Mouse (Mus musculus) hindbrain, embryonic 10.5 days (tissue): ENCODE results near the gene C1ql2. TPM values are rescaled to one million over a fixed set of nuclear protein-coding genes. Genes with fewer than 3 reads are reported as not detected.

Source experiments
- DNase-seq: peaks from one replicate; pipeline ENCODE4 v3.0.0-alpha.2; 2017; ENCODE audit warnings: low spot score
- H3K27ac ChIP-seq: fragments of 300-500 bp; sonication (generic); 2 replicates; pipeline ENCODE4 v1.5.1; 2016; ENCODE audit warnings: mild to moderate bottlenecking, moderate library complexity
- H3K27me3 ChIP-seq: fragments of 300-500 bp; sonication (generic); 2 replicates; pipeline ENCODE4 v1.6.1; 2016; ENCODE audit warnings: mild to moderate bottlenecking; ENCODE audit not compliant: poor library complexity, insufficient read depth, severe bottlenecking
- H3K36me3 ChIP-seq: fragments of 300-500 bp; sonication (generic); 2 replicates; pipeline ENCODE4 v1.6.1; 2016; ENCODE audit warnings: mild to moderate bottlenecking, moderate library complexity
- H3K4me1 ChIP-seq: fragments of 300-500 bp; sonication (generic); replicated peaks from 2 replicates; pipeline ENCODE4 v1.6.1; 2016; ENCODE audit warnings: mild to moderate bottlenecking
- H3K4me3 ChIP-seq: fragments of 300-500 bp; sonication (generic); 2 replicates; pipeline ENCODE4 v1.5.1; 2016; ENCODE audit warnings: mild to moderate bottlenecking, moderate library complexity
- H3K9me3 ChIP-seq: fragments of 300-500 bp; sonication (generic); 2 replicates; pipeline ENCODE4 v1.6.1; 2016; ENCODE audit warnings: mild to moderate bottlenecking, moderate library complexity
- WGBS: fragments of 180-500 bp; shearing (Covaris S2); methylation state at CpG from one replicate; pipeline ENCODE4 v1.1.7; 2016; 5-methylcytosine and 5-hydroxymethylcytosine counted together
- polyA plus RNA-seq: library from polyadenylated mRNA; unstranded; fragments of >200 nt; fragmentation: Nextera tagmentation; extraction: Ambion mirVana; gene quantifications from 2 replicates; pipeline ENCODE4 v1.2.1, GENCODE M21; 2016

Gene C1ql2
- polyA plus RNA-seq, 1 experiment from 2014 or later = 1.8 TPM

GRCm38 (mm10) chr1:120341811-120342370 is 1.5 kb downstream of the C1ql2 start:
- H3K9me3 ChIP-seq = no peaks in the 10 kb centered on the region
- DNase-seq = peak; percentile 20
- H3K27ac ChIP-seq = peak overlapping the region; percentile 69
- peaks cover 29% of the 10 kb centered on the region for H3K4me1 ChIP-seq
- H3K27me3 ChIP-seq = peaks cover 99% of the 10 kb centered on the region
- 2% methylated on average over 17 of the region's 17 CpGs for WGBS
- no peaks in the 10 kb centered on the region for H3K36me3 ChIP-seq
- H3K4me3 ChIP-seq = peak overlapping the region; percentile 51

- no peaks in the 10 kb centered on the region for H3K9me3 ChIP-seq
- H3K27me3 ChIP-seq = peaks cover 96% of the 10 kb centered on the region
- peak overlapping the region; percentile 51 for H3K4me3 ChIP-seq
- peak overlapping the region; percentile 69 for H3K27ac ChIP-seq
- peak; percentile 64 for DNase-seq
- peaks cover 29% of the 10 kb centered on the region for H3K4me1 ChIP-seq
- H3K36me3 ChIP-seq = no peaks in the 10 kb centered on the region
- WGBS = under 1% methylated on average over 34 of the region's 34 CpGs
These were observed 2.0 kb downstream of the C1ql2 start for GRCm38 (mm10) chr1:120342371-120342821.

- Histone ChIP-seq H3K4me3 (no peak overlapping the region), H3K36me3 (no peaks in the 10 kb centered on the region), H3K4me1 (peaks cover 29% of the 10 kb centered on the region), H3K27me3 (peaks cover 72% of the 10 kb centered on the region), H3K9me3 (no peaks in the 10 kb centered on the region), H3K27ac (no peak overlapping the region)
- 28% methylated on average over 7 of the region's 7 CpGs for whole genome bisulfite sequencing
- no peak for DNase-seq
These were observed 4.6 kb downstream of the C1ql2 start for GRCm38 (mm10) chr1:120345001-120345400.

GRCm38 (mm10) chr1:120354387-120354786 is 14.0 kb downstream of the C1ql2 start:
- WGBS = 37% methylated on average over 2 of the region's 2 CpGs
- peaks cover 11% of the 10 kb centered on the region for H3K4me1 ChIP-seq
- DNase-seq = no peak
- H3K27me3 ChIP-seq = no peaks in the 10 kb centered on the region
- H3K4me3 ChIP-seq = no peak overlapping the region
- no peaks in the 10 kb centered on the region for H3K36me3 ChIP-seq
- H3K9me3 ChIP-seq = no peaks in the 10 kb centered on the region
- no peak overlapping the region for H3K27ac ChIP-seq

GRCm38 (mm10) chr1:120357371-120358274 is 17.2 kb downstream of the C1ql2 start:
- no peak overlapping the region for H3K27ac ChIP-seq
- peak; percentile 28 for DNase-seq
- H3K36me3 ChIP-seq = no peaks in the 10 kb centered on the region
- no peaks in the 10 kb centered on the region for H3K9me3 ChIP-seq
- H3K4me3 ChIP-seq = peak overlapping the region; percentile 30
- peaks cover 11% of the 10 kb centered on the region for H3K4me1 ChIP-seq
- WGBS = 7% methylated on average over 16 of the region's 16 CpGs
- no peaks in the 10 kb centered on the region for H3K27me3 ChIP-seq

GRCm38 (mm10) chr1:120363638-120364037 is 23.3 kb downstream of the C1ql2 start:
- DNase-seq = no peak
- Histone ChIP-seq H3K9me3 (no peaks in the 10 kb centered on the region), H3K27me3 (no peaks in the 10 kb centered on the region), H3K36me3 (no peaks in the 10 kb centered on the region), H3K4me3 (no peak overlapping the region), H3K4me1 (no peaks in the 10 kb centered on the region), H3K27ac (no peak overlapping the region)
- WGBS = 72% methylated on average over 1 of the region's 1 CpGs

- Histone ChIP-seq H3K27ac (no peak overlapping the region), H3K4me3 (no peak overlapping the region), H3K27me3 (no peaks in the 10 kb centered on the region), H3K4me1 (no peaks in the 10 kb centered on the region), H3K9me3 (no peaks in the 10 kb centered on the region), H3K36me3 (no peaks in the 10 kb centered on the region)
- 74% methylated on average over 3 of the region's 3 CpGs for WGBS
- DNase-seq = no peak
These were observed 27.8 kb downstream of the C1ql2 start for GRCm38 (mm10) chr1:120368138-120368537.

GRCm38 (mm10) chr1:120374131-120374530 is 33.7 kb downstream of the C1ql2 start:
- DNase-seq = no peak
- no peaks in the 10 kb centered on the region for H3K9me3 ChIP-seq
- H3K4me1 ChIP-seq = peaks cover 9% of the 10 kb centered on the region; the same call in 1 of the 2 replicates
- H3K27ac ChIP-seq = no peak overlapping the region
- WGBS = 82% methylated on average over 7 of the region's 7 CpGs
- H3K27me3 ChIP-seq = no peaks in the 10 kb centered on the region
- H3K36me3 ChIP-seq = no peaks in the 10 kb centered on the region
- no peak overlapping the region for H3K4me3 ChIP-seq

- no peak overlapping the region for H3K4me3 ChIP-seq
- H3K36me3 ChIP-seq = no peaks in the 10 kb centered on the region
- H3K4me1 ChIP-seq = peaks cover 9% of the 10 kb centered on the region; the same call in 1 of the 2 replicates
- H3K9me3 ChIP-seq = no peaks in the 10 kb centered on the region
- DNase-seq = peak; percentile 19
- H3K27me3 ChIP-seq = no peaks in the 10 kb centered on the region
- H3K27ac ChIP-seq = no peak overlapping the region
- 36% methylated on average over 2 of the region's 2 CpGs for WGBS
These were observed 34.5 kb downstream of the C1ql2 start for GRCm38 (mm10) chr1:120374832-120375231.

- WGBS = 84% methylated on average over 18 of the region's 18 CpGs
- H3K4me3 ChIP-seq = no peak overlapping the region
- H3K27ac ChIP-seq = no peak overlapping the region
These were observed 44.7 kb downstream of the C1ql2 start for GRCm38 (mm10) chr1:120385029-120385571.

GRCm38 (mm10) chr1:120389734-120390133 is 49.4 kb downstream of the C1ql2 start:
- Histone ChIP-seq H3K36me3 (no peaks in the 10 kb centered on the region), H3K27me3 (no peaks in the 10 kb centered on the region), H3K9me3 (no peaks in the 10 kb centered on the region), H3K4me1 (peaks cover 7% of the 10 kb centered on the region), H3K27ac (no peak overlapping the region), H3K4me3 (no peak overlapping the region)
- DNase-seq = no peak
- WGBS = 39% methylated on average over 6 of the region's 6 CpGs

More at GRCm38 (mm10) chr1:120385029-120385571, 44.7 kb downstream of the C1ql2 start:
- Histone ChIP-seq H3K4me1 (peaks cover 3% of the 10 kb centered on the region), H3K9me3 (no peaks in the 10 kb centered on the region), H3K36me3 (no peaks in the 10 kb centered on the region), H3K27me3 (no peaks in the 10 kb centered on the region)
- no peak for DNase-seq

GRCm38 (mm10) chr1:120390336-120390735 is 50.0 kb downstream of the C1ql2 start:
- H3K27me3 ChIP-seq = no peaks in the 10 kb centered on the region
- no peak overlapping the region for H3K4me3 ChIP-seq
- H3K4me1 ChIP-seq = peaks cover 7% of the 10 kb centered on the region
- H3K36me3 ChIP-seq = no peaks in the 10 kb centered on the region
- no peak overlapping the region for H3K27ac ChIP-seq
- DNase-seq = peak; percentile 68
- no peaks in the 10 kb centered on the region for H3K9me3 ChIP-seq
- WGBS = 1% methylated on average over 11 of the region's 11 CpGs
